Mouse (Mus musculus): Measurements from ENCODE around the gene Arrdc5.

GRCm38 (mm10) chr17:56298238-56298637 lies 1.8 kb downstream of the Arrdc5 start:
- TF ChIP-seq CEBPB (IDR thresholded peaks at IDR 0.05; ENCODE audit: insufficient read depth, poor library complexity, severe bottlenecking) (no peak), POLR2A (IDR thresholded peaks at IDR 0.05; ENCODE audit: insufficient read length, low read depth) (no peak), USF1 (IDR thresholded peaks at IDR 0.05; ENCODE audit: low read depth) (no peak), TCF12 (IDR thresholded peaks at IDR 0.05; ENCODE audit: insufficient read depth, poor library complexity, severe bottlenecking) (no peak), E2F4 (IDR thresholded peaks at IDR 0.05; ENCODE audit: insufficient read depth) (no peak), POLR2AphosphoS2 (IDR thresholded peaks at IDR 0.05; ENCODE audit: insufficient read length, low read depth) (no peak), MAX (IDR thresholded peaks at IDR 0.05; ENCODE audit: low read depth) (no peak)
